Mouse (Mus musculus) thymus, postnatal 4 days (tissue): ENCODE data around the gene Hist1h3b.
A peak's percentile ranks its signal among the peaks of the same experiment; 100 is the strongest.
"Not testable (repeated sequence)": the region's sequence is repeated elsewhere in the genome, so short reads cannot be mapped to it uniquely, and the experiment has no call there.

ENCODE experiments used
- DNase-seq: peaks from one replicate; pipeline ENCODE4 v3.0.0; 2021

Gene Hist1h3b

GRCm38 (mm10) chr13:23756790-23757189 lies 4.7 kb downstream of the Hist1h3b start, which contains the start of gene Hist1h4b:
Hist1h4b (plus strand) TSS chr13:23757013.
- DNase-seq, result peak; percentile 89

- DNase-seq, result peak; percentile 46
These were observed 5.2 kb downstream of the Hist1h3b start for GRCm38 (mm10) chr13:23757211-23757773.

GRCm38 (mm10) chr13:23757921-23758320 lies 5.9 kb downstream of the Hist1h3b start:
- no peak for DNase-seq

DNA sequence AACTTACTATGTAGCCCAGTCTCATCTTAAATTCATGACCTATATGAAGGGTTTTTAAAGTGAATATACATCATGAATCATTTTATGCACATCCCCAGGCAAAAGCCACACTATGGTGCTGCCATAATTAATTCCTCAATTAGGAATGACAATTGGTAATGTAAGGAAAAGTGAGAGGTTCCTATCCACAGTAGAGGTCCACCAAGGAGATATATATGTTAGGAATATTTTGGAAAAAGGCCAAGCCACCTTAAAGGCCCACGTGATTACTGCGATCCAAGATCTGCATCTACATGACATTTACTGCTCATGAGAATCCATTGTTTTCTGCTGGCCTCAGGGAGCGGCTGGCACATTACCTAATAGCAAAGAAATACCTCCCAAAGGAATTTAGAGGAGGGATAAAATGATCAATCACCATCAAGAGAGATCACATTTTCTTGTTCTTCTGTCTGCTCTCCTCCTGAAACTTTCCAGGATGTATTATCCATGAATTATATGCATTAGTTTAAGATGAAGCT lies 7.2 kb downstream of the Hist1h3b start:
- DNase-seq, result no peak

GRCm38 (mm10) chr13:23759916-23760239 lies 7.8 kb downstream of the Hist1h3b start:
- no peak for DNase-seq

- DNase-seq, result peak; percentile 65
These were observed 8.3 kb downstream of the Hist1h3b start for GRCm38 (mm10) chr13:23760240-23760971.

DNA sequence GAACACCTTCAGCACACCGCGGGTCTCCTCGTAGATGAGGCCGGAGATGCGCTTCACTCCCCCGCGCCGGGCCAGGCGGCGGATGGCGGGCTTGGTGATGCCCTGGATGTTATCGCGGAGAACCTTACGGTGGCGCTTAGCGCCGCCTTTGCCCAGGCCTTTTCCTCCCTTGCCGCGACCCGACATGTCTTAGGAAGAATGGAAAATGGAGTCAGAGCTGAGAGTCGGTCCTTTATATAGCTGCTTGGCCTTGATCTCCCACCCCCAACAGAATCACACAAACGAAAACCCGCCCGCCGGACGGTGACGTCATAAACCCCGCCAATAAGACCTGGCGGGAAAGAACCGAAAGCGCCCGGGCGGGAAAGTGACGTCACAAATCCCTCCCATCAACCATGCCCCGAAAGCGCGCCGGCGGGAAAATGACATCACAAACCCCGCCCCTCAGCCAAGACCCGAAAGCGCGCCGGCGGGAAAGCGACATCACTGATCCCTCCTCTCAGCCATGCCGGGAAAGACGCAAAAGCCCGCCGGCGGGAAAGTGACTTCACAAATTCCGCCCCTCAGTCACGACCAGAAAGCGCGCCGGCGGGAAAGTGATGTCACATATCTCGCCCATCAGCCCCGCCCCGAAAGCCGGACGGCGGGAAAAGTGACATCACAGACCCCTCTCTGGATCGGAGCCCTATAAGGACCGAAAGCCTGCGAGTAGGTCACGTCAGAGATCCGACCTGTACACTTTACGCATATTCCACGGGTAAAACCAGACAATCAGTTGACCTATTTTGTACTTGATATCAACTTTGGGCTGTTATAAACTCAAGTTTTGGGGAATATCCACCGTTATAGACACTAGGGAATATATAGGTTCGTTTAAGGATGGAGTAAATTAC lies 9.2 kb downstream of the Hist1h3b start, which contains the start of gene Hist1h4a:
Gene Hist1h4a, minus strand, starts transcription at position 259 of the 893 bp plus-strand sequence.
- DNase-seq, result peak; percentile 99

DNA sequence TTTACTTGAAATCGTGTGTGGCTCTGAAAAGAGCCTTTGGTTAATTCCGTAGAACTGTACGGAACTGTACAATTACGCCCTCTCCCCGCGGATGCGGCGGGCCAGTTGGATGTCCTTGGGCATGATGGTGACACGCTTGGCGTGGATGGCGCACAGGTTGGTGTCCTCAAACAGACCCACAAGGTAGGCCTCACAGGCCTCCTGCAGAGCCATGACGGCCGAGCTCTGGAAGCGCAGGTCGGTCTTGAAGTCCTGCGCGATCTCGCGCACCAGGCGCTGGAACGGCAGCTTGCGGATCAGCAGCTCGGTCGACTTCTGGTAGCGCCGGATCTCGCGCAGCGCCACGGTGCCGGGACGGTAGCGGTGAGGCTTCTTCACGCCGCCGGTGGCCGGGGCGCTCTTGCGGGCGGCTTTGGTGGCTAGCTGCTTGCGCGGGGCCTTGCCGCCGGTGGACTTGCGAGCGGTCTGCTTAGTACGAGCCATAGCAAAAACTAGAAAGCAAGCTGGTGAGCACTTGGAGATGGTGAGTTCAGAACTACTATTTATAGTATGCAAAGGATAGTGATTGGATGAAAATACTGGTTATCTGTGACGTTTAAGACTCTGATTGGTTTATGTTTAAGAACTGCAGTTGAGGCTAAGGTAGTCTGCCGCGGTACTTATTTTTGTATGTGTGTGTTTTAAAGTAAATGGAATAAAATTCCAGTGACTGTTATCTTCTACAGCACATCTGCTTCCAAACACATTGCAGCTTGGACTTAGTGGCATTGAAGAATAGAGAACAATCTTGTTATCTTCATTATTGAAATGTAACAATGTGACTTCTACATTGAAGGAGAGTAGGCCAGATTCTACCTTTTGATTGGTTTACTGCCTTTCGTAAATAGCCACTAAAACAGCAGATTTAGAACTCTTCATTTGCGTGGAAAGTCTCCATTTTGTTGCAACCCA lies 10.1 kb downstream of the Hist1h3b start, which contains the start of gene Hist1h3a:
Gene Hist1h3a, minus strand, starts transcription at position 516 of the 951 bp plus-strand sequence.
- DNase-seq, result peak; percentile 72

- no peak for DNase-seq
These were observed 11.1 kb downstream of the Hist1h3b start for GRCm38 (mm10) chr13:23763242-23763585.

DNA sequence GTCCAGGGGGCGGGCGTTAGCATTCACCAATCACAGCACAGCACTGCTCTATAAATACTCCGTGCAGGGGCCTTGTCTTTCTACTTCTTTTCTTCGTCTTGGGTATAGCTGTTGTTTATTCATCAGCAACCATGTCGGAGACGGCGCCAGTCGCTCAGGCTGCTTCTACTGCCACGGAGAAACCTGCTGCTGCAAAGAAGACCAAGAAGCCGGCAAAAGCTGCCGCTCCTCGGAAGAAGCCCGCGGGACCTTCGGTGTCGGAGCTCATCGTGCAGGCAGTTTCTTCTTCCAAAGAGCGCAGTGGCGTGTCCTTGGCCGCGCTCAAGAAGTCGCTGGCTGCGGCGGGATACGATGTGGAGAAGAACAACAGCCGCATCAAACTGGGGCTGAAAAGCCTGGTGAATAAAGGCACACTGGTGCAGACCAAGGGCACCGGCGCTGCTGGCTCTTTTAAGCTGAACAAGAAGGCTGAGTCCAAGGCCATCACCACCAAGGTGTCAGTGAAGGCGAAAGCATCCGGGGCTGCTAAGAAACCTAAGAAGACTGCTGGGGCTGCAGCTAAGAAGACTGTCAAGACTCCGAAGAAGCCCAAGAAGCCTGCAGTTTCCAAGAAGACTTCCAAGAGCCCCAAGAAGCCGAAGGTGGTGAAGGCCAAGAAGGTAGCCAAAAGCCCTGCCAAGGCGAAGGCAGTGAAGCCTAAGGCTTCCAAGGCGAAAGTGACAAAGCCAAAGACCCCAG lies 11.7 kb downstream of the Hist1h3b start, which contains the start of gene Hist1h1a:
Gene Hist1h1a, plus strand, starts transcription at position 81 of the 738 bp plus-strand sequence.
- peak; percentile 92 for DNase-seq

DNA sequence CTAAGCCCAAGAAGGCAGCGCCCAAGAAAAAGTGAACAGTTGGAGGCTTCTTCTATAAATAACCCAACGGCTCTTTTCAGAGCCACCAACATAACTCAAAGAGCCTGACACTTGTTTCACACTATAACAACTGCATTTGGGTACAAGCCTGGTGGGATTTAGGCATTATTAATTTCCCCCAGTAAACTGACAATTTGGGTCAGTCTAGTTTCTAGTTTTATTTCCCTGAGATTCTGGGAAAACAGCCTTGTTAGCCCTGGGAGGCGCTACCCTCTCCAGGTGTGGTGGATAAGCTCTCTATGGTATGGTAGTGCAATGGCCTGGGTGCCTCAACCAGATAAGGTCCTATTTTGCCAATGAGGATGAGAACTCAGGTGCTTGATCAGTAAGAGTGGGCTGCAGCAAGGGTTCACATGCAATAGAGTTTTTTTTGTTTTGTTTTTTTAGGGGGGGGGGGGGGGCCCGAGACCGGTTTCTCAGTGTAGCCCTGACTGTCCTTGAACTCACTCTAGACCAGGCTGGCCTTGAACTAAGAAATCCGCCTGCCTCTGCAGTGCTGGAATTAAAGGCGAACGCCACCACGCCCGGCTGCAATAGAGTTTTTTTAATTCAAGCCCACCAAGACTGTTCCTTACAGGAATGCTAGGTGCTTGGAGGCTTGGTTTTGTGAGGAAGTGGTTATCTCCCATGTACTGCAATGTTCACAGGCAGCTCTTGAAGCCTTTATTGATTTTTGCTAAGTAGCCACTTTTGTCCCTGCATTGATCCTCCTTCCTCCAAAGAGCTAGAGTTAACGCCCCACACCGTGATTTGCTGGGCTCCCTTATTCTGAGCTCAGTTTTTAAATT lies 12.5 kb downstream of the Hist1h3b start:
- DNase-seq, result peak; percentile 21

GRCm38 (mm10) chr13:23765172-23765513 lies 13.1 kb downstream of the Hist1h3b start:
- DNase-seq, result no peak

GRCm38 (mm10) chr13:23766772-23767171 lies 14.7 kb downstream of the Hist1h3b start:
- DNase-seq, result no peak

GRCm38 (mm10) chr13:23768834-23769397 lies 16.8 kb downstream of the Hist1h3b start:
- DNase-seq, result no peak

GRCm38 (mm10) chr13:23769613-23770012 lies 17.5 kb downstream of the Hist1h3b start, which contains the start of gene Trim38:
Trim38 (plus strand) TSS chr13:23769913.
- not testable (repeated sequence) for DNase-seq

DNA sequence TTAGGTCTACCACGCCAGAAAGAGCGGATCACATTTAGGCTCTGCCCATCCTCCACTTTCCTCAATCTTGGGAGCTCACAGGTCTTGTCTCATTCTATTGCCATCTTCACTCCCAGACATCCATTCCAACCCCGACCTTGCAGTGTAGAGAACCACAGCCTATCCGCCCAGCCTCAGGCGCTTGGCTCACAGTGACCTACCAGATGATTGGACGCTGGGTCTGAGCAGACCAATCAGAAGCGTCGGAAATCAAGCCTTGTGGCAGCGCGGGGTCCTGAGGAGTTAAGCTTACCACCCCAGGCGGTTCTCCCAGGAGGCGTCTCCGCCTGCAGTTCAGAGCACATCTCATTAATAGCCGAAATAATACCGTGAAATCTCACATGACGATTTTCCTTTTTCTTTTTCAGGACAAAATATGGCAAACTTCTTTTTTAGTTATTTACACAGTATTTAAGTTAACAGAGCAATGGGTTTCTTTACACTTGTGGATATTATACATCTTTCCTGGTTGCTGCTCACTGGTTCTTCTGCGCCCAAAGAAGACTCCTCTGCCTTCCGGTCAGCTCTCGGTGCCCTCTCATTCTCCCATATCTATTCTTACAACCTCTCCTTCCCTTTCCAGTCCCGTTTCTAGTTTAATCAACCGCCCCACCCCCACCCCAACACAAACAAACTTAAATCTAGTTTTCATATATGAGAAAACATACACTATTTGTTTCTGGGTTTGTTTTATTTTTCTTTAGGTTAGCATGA lies 20.7 kb downstream of the Hist1h3b start:
- peak; percentile 25 for DNase-seq

DNA sequence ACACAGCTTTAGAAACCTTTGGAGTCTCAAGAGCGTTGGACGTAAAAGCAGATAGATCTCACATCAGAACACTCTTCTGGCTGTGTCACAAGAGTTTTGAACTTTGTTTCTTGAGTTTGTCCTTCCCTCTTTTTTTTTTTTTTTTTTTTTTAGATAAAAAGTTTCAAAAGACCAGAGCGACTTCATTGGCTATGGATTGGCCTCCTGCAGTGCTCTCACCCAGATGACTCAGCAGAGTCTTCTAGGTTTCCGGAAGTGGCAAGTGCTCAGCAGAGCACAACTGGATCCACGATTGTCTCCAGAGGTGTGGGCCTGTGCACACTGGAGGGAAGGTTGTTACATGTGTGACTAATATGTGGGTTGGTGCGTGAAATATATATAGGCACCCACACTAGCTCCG lies 26.3 kb downstream of the Hist1h3b start:
- no peak for DNase-seq

DNA sequence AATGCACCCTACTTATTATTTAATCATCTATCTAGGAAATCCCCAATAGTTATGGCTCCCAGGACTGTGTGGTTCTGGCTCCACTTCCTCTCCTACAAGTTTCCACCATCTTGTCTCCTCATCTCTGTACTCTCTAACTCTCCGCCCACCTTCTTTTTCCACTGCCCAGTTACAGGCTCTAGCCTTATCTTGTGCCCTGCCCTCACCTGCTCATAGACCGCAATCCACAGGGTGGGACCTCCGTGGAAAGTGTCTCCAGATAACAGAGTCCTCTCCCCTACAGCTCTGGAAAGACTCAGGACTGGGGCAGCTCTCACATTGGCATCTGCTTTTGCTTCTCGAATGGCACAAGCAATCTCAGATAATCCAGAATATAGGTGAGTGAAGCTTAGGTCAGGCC lies 27.0 kb downstream of the Hist1h3b start:
- DNase-seq, result no peak

DNA sequence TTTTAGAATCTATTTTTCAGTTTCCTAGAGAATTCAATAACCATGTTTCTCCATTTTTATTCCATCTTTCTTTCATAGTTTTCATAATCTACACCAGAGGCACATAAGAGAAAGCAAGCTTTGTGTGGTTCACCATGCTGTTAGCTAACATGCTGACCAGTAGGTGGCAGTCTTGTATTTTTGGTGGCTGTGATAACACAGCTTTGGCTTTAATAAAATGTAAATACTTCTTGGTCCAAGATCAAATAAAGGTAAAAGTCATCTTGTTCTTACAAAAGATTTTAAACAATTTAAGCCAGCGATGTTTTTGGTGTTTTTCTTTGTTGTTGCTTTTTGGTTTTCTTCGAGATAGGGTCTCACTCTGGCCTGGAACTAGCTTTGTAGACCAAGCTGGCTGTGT lies 40.5 kb downstream of the Hist1h3b start:
- DNase-seq, result peak; percentile 62
